Mouse (Mus musculus) adrenal gland (tissue): ENCODE measurements around the gene Mta3.

ENCODE experiments used
- intact Hi-C: fragments of 180-260 bp; cut with DNase I; formaldehyde crosslinking; loops from one replicate; pipeline ENCODE4 v1.15.1; 2025

Mta3 gene

GRCm38 (mm10) chr17:83808476-83809098 lies 102.6 kb downstream of the Mta3 start:
- intact Hi-C loops, result no loop called here

- intact Hi-C loops, result no loop called here
These were observed 103.3 kb downstream of the Mta3 start for GRCm38 (mm10) chr17:83809197-83809829.

DNA sequence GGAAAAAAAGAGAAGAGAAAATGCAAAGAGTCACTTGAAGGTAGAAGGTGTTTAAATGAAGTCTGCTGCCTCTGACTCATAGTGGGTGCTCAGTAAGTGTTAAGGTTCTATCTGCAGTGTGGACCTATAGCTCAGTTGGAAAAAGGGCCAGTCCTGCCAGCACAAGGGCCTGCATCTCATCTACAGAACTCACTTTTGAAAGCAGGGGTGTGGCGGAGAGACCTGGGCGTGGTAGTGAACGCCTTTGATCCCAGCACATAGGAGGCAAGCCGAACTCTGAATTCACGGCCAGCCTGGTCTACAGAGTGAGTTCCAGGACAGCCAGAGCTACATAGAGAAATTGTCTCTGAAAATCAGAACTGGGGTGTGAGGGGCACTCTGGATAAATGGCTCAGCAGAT lies 104.3 kb downstream of the Mta3 start:
- intact Hi-C loops, result loop anchor here (5.0 kb wide), 1 partner anchor 178 kb away; the partner anchor contains the start of gene Kcng3

GRCm38 (mm10) chr17:83812200-83812944 lies 106.4 kb downstream of the Mta3 start:
- intact Hi-C loops, result loop anchor here (5.0 kb wide), 1 partner anchor 180 kb away; the partner anchor contains the start of gene Kcng3

- intact Hi-C loops, result loop anchor here (5.0 kb wide), 1 partner anchor 181 kb away; the partner anchor contains the start of gene Kcng3
These were observed 107.1 kb downstream of the Mta3 start for GRCm38 (mm10) chr17:83813050-83813449.

DNA sequence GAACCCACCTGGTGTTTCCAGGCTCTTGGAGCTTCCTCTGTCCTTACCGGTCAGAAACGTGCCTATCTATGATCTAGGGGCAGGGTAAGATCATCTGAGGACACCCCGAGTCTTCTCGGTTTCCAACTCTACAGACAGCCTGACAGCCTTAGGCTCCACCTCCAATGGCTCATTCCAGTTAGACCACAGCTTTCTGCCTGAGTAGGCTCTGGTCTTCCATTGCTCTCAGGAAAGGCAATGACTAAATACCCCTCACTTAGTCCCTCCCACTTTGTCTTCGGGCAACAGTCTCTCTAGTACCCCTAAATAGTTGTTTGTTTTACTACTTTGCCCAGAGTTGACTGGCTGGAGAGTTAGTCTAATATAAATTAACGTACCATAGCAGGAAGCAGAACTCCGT lies 111.0 kb downstream of the Mta3 start:
- intact Hi-C loops, result no loop called here

- intact Hi-C loops, result no loop called here
These were observed 113.5 kb downstream of the Mta3 start for GRCm38 (mm10) chr17:83819503-83819902.

GRCm38 (mm10) chr17:83820701-83821100 lies 114.7 kb downstream of the Mta3 start:
- intact Hi-C loops, result no loop called here

DNA sequence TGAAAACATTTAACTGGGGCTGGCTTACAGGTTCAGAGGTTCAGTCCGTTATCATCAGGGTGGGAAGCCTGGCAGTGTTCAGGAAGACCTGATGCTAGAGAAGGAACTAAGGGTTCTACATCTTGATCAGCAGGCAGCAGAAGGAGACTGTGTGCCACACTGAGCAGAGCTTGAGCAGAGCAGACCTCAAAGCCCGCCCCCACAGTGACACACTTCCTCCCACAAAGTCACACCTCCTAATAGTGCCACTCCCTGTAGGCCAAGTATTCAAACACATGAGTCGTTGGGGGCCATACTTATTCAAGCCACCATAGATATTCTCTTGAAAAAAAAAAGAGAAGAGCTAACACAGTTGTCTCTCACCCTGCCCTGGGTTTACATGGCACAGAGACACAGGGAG lies 115.9 kb downstream of the Mta3 start:
- intact Hi-C loops, result no loop called here

GRCm38 (mm10) chr17:83823835-83824234 lies 117.9 kb downstream of the Mta3 start:
- intact Hi-C loops, result no loop called here

- intact Hi-C loops, result no loop called here
These were observed 123.4 kb downstream of the Mta3 start for GRCm38 (mm10) chr17:83829356-83829755.

GRCm38 (mm10) chr17:83830616-83831292 lies 124.8 kb downstream of the Mta3 start:
- intact Hi-C loops, result no loop called here

- intact Hi-C loops, result no loop called here
These were observed 128.2 kb downstream of the Mta3 start for GRCm38 (mm10) chr17:83834120-83834519.

GRCm38 (mm10) chr17:83836048-83836447 lies 130.1 kb downstream of the Mta3 start:
- intact Hi-C loops, result no loop called here

- intact Hi-C loops, result no loop called here
These were observed 131.8 kb downstream of the Mta3 start for GRCm38 (mm10) chr17:83837659-83838190.

- intact Hi-C loops, result no loop called here
These were observed 133.2 kb downstream of the Mta3 start for GRCm38 (mm10) chr17:83839132-83839531.

- intact Hi-C loops, result no loop called here
These were observed 135.0 kb downstream of the Mta3 start for GRCm38 (mm10) chr17:83841011-83841410.

GRCm38 (mm10) chr17:83843780-83844179 lies 137.8 kb downstream of the Mta3 start:
- intact Hi-C loops, result no loop called here

GRCm38 (mm10) chr17:83845538-83845937 lies 139.6 kb downstream of the Mta3 start:
- intact Hi-C loops, result no loop called here

DNA sequence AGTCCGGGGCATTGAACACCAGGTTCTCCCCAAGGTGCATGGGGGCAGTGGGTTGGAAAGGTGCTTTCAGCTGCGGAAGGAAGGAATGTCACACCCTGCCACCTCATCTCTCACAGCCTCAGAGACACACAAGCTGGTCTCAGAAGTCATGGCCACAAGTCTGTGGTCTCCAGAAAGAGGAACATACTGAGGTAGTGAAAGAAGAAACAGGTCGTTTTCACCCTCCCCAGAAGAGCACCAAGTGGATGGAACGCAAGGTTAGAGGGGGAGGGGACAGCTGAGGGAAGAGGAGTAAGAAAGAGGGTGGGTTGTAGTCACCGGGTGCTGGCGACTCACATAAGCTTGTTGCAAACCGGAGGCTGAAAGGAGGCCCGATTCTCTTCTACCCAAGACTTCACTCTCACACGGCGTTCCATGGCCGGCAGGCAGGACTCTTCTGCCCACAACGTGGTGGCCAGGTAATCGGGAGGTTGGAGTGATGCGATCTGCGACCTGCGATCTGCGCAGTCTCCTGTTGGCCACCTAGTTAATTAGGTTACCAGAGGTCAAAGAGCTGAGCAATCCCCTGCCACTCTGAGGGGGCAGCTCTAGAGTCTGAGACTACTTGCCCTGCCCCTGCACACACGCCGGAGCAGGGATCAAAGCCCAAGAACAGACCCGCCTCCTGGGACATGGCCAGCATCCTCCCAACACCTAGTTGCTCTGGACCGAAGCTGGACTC lies 140.5 kb downstream of the Mta3 start:
- intact Hi-C loops, result no loop called here

GRCm38 (mm10) chr17:83847100-83847499 lies 141.1 kb downstream of the Mta3 start:
- intact Hi-C loops, result no loop called here
